Mouse (Mus musculus) CD4-positive, CD25-positive, alpha-beta regulatory T cell, adult 9 weeks (primary cell): ENCODE results near the gene Gm20403. TPM values are rescaled to one million over a fixed set of nuclear protein-coding genes. Genes with fewer than 3 reads are reported as not detected.

ENCODE experiments used
- polyA plus RNA-seq: library from polyadenylated mRNA; unstranded; fragments of 100-300 nt; shearing (Covaris generic); gene quantifications from one replicate; pipeline ENCODE4 v1.2.1, GENCODE M21; 2017

Gene Gm20403
- polyA plus RNA-seq, result not detected

GRCm38 (mm10) chr12:54986052-54986717 lies at the start of gene Gm20403:
Gene Gm20403, minus strand, starts transcription at chr12:54986529.

DNA sequence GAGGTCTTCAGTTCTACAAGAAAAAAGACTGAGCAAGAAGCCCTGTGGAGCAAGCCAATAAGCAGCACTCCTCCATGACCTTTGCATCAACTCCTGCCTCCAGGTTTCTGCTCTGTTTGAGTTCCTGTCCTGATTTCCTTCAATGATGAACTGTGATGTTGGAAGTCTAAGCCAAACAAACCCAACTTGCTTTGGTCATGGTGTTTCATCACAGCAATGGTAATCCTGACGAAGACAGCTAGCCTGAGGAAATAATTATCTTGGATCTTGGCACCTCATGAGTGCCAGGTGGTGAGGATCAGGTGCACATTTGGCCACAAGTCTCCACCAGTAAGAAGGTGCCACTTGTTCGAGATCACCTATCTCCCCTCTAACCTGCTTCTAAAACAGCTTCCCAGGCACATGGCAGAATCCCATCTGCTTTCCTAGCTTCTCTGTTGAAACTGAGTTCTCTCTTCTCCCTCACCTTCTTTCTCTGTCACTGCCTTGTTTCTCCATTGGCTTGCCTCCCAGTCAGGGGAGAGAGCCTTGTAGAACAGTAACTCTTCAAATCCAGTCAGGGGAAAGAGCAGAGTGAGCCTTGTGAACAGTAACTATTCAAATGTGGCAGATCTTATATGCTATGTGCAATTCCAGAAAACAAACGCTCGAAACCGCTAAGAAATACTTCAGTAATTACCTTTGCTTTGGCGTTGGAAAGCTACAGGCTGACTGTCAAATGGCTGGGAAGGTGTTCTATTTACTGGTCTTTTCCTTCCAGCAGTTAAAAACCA lies 27.5 kb upstream of the Gm20403 start, which contains the start of gene Baz1a:
Baz1a (minus strand) TSS at position 723 of the 773 bp plus-strand sequence.

Other genes with a start within 250 kb of the Gm20403 start
- 137 TPM for gene Snx6, start 190.8 kb downstream of the Gm20403 start, polyA plus RNA-seq
- 21.6 TPM for gene Cfl2, start 123.7 kb downstream of the Gm20403 start, polyA plus RNA-seq
- 12.3 TPM for gene Baz1a, start 27.8 kb upstream of the Gm20403 start, polyA plus RNA-seq
- gene 2700097O09Rik, start 93.6 kb upstream of the Gm20403 start, polyA plus RNA-seq, result 21.2 TPM
- 174 TPM for gene Srp54a, start 93.7 kb upstream of the Gm20403 start, polyA plus RNA-seq
- 12.1 TPM for gene Fam177a, start 137.9 kb upstream of the Gm20403 start, polyA plus RNA-seq
- 41.6 TPM for gene Srp54b, start 168.6 kb upstream of the Gm20403 start, polyA plus RNA-seq
- not detected for gene 1700047I17Rik2, start 213.1 kb upstream of the Gm20403 start, polyA plus RNA-seq
- gene Srp54c, start 243.6 kb upstream of the Gm20403 start, polyA plus RNA-seq, result 77.9 TPM